Mouse (Mus musculus): ENCODE data around the gene Eif4g3. TPM values are rescaled to one million over a fixed set of nuclear protein-coding genes. Genes with fewer than 3 reads are reported as not detected.

The Eif4g3 gene
- total RNA-seq, 2 experiments from 2014 or later, result 14.2 to 23.6 TPM

DNA sequence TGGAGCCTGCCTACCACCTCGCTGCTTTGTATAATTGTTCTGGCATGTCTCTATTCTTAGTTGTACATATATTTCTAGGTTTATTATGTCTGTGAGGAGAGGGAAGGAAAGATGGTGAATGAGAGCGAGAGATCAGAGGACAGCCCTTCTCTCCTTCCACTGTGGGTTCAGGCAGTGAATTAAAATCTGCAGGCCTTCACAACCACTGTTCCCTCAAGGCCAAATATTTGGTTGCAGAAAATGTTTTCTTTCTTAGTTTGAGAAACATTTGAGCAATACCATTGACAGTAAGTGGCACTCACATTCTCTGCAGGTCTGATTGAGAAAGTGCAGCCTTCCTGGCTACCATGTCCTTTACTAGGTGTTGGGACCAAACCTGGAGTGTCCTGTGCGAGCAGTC lies 138.9 kb downstream of the Eif4g3 start:
- no peak for ATAC-seq (replicated peaks; ENCODE audit: low FRiP score, poor library complexity, severe bottlenecking)

DNA sequence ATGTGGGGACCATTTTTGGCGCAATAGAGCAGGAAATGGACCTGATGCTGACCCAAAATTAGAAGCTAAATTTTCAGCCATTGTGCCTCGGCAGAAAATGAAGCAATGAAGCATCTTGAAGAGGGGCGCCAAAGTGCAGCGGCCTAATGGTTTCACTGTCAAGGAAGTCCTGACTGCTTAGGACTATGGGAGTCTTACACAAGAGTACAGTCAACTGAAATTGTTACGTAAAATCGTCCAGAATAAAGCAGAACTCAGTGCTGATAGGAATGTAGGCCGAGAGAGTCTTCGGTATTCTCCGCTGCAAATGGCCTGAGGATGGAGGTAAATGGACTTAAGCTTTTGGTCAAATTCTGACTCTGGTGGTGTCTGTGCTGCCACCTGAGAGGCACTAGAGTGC lies 140.5 kb downstream of the Eif4g3 start:
- ATAC-seq (replicated peaks; ENCODE audit: low FRiP score, poor library complexity, severe bottlenecking), result no peak

DNA sequence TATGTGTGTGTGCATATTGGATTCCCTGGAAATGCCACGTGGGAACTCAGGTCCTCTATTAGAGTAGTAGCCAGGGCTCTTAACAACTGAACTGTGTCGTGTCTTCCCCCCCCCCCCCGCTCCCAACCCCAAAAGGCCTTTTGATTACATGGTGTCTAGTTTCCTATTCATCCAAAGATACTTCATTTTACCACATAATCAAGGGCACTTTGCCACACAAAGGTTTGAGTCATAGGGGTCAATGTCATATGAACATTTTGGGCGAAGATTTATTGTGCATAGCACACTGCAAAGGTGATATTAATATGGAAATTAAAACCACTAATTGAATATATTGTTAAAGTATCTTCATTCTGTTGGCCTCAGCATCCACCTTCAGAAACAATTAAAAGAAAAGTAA lies 144.5 kb downstream of the Eif4g3 start:
- ATAC-seq (replicated peaks; ENCODE audit: low FRiP score, poor library complexity, severe bottlenecking), result no peak

DNA sequence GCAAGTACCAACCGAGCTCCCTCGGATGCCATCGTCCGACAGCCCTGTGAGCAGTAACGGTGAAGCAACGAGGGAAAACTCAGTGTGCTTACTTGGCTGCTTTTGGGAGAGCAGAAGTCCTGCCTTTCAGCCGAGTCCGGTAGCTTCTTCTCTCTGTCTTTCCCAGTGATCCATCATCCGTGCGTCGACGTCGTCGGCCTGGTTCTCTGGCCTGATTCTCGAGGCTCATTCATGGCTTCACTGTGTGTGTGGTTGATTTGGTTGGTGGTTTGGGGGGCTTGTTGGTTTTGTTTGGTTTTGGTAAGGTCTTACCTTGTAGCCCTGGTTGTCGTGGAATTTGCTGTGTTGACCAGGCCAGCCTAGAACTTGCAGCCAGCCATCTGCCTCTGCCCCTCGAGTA lies 145.0 kb downstream of the Eif4g3 start:
- no peak for ATAC-seq (replicated peaks; ENCODE audit: low FRiP score, poor library complexity, severe bottlenecking)

DNA sequence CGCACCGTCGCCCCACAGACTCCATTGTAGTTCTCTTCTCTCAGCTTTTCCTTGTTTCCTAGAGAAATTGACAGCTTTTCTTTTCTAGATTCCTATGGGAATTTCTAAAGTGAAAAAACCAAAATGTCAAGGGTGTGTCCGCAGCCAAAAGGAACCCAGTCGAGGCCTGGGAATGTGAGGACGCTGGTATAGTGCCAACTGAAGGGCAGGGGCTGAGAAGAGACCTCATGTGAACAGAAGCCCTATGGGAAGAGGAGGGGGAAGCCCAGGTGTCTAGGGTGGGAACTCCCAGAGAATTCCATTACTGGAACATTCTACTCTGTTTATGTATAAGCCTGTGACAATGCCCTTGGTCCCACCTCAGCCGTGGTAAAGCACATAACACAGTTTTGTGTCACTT lies 145.4 kb downstream of the Eif4g3 start:
- no peak for ATAC-seq (replicated peaks; ENCODE audit: low FRiP score, poor library complexity, severe bottlenecking)

DNA sequence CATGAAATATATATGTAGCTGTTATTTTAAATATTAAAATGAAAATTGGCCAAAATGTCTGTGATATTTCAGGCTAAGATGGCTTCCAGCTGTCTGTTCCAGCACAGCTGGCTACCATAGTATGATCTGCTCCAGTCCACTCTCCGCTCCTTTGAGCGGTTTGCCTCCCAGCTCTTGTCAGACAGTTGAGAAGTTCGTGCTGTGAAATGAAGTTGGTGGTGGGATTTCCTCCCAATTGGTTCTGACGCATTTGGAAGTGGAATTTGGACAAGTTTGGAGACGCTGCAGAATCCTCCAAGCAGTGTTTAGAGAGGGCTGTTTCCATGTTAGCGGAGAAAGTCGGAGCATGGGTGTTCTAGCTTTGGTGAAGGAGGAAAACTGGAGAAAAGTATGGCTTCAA lies 148.5 kb downstream of the Eif4g3 start:
- no peak for ATAC-seq (replicated peaks; ENCODE audit: low FRiP score, poor library complexity, severe bottlenecking)

DNA sequence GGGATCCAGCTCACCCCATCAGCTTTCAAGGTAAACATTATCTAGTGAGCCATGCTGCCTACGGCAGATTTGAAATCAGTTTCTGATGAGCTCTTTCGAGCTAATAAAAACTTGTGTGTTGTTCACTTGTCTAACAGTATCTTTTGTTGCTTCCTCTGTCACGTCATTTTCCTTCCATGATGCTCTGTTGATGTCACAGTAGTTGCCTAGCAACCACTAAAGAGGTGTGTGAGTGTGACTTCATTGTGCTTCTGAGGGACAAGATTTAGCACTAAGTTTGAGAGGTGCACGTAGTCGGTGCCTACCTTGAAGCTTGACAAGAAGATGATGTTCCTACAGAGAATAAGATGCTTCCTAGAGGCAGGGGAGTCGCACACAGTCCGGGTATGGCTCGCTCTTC lies 154.4 kb downstream of the Eif4g3 start:
- ATAC-seq (replicated peaks; ENCODE audit: low FRiP score, poor library complexity, severe bottlenecking), result no peak

DNA sequence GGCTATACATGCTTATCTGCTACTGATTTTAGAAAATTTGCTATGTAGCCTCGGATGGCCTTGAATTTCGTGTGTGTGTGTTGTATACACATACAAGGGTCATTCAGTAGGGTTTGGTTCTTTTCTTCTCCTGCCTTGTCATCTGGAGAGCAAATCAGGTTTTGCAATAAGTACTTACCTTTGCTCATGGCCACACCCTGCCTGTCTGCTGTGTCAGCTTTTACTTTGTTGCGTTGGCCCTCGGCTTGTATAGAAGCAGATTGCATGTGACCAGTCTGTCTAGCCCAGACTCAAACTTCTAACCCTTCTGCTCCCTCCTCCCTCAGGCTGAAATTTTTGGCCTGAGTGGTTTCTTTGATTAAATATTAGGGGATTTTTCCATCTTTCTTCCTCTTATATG lies 157.2 kb downstream of the Eif4g3 start:
- ATAC-seq (replicated peaks; ENCODE audit: low FRiP score, poor library complexity, severe bottlenecking), result no peak

DNA sequence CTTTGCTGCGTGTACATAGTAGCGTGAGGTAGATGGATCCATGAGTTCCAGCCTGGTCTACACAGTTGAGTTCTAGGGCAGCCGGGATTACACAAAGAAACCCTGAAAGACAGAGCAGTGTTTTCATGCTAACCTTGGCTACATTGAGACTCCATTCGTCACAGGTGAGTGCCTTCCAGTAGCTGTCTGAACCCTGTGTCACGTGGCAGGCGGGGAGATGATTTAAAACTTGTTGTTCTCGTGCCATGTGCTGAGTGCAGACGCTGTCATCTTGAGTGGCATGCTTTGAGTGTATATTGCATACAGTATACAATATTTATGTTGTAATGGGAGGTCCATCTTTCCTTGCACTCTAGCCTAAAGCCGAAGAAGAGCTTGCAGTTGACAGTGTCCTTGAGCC lies 158.4 kb downstream of the Eif4g3 start:
- no peak for ATAC-seq (replicated peaks; ENCODE audit: low FRiP score, poor library complexity, severe bottlenecking)

DNA sequence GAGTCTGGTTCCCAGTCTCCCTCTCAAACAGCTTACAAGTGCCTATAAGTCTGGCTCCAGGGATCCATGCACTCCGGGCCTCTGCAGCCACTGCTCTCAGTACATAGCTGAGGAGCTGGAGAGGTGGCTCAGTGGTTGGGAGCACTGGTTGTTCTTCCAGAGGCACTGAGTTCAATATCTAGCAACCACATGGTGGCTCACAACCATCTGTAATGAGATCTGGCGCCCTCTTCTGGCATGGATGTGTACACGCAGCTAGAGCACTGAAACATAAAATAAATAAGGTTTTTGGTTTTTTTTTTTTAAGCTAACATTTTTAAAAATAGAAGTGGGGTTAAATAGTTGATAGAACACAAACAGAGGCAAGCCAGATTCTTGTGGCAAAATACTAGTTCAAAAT lies 161.2 kb downstream of the Eif4g3 start:
- peak; percentile 58; the same call in 1 of the 2 replicates for ATAC-seq (replicated peaks; ENCODE audit: low FRiP score, poor library complexity, severe bottlenecking)

DNA sequence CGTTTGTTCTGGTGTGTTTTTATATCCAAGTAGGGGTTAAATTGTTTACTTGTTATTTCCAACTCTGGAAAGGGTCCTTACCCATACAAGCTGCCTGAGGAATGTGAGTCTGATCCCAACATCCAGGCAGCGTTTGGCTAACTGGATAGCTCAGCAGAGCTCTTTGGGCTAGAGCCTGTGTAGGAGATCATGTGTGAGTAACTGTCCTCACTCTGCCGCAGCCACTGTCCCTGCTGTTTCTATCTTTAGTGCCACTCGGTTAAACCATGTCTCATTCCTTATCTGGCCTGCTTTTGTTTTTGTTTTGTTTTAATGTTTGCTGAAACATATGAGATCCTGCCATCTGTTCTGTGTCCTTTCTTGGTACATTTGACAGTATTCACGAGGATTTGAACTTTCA lies 168.1 kb downstream of the Eif4g3 start:
- ATAC-seq (replicated peaks; ENCODE audit: low FRiP score, poor library complexity, severe bottlenecking), result no peak

DNA sequence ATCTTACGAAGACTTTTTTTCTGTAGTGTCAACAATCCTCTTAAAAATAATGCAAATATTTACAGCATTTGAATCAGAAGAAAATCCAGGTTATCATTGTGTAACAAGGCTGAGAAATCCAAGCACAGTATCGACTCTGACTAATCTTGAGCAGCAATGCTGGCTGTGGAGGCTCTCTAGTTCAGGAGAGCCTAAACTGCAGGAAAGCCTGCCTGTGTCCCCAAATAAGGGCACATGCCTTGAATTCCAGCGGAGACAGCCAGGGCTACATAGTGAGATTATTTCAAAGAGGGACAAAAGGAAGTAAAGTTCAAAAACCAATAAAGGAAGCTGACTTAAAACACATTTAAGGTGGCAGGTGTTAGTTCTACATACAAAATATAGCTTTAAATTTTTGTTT lies 168.7 kb downstream of the Eif4g3 start:
- ATAC-seq (replicated peaks; ENCODE audit: low FRiP score, poor library complexity, severe bottlenecking), result no peak

DNA sequence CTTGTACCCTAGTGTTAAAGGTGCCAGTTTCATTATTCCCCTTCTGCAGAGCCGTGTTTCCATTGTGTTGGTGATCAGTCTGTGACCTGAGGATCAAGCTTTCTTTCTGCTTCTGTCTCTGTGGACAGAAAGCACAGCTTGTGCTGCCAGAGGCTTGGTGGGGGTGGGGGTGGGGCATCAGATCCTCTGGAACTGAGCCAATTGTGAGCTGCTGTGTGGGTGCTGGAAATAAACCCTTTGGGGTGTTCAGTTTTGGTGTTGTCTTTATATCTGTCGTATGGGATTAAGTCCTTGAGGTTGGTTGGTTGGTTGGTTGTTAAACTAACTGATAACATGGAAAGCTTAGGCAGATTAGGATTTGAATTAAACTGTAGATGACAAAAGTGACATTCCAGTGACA lies 171.0 kb downstream of the Eif4g3 start:
- no peak for ATAC-seq (replicated peaks; ENCODE audit: low FRiP score, poor library complexity, severe bottlenecking)

DNA sequence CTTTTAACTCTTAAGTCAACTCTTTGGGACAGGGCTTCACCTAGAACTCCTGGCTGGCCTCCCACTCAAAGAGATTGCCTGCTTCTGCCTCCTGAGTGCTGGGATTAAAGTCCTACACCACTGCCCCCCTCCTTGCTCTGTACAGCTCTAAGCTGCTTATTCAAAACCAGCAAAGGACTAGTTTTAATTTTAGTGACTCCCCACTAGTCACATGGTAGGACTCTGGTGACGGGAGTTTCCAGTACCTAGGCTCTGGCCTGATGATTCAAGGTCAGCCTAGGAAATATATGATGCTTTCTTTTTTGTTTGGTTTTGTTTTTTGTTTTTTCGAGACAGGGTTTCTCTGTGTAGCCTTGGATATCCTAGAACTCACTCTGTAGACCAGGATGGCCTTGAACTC lies 172.0 kb downstream of the Eif4g3 start:
- ATAC-seq (replicated peaks; ENCODE audit: low FRiP score, poor library complexity, severe bottlenecking), result no peak

DNA sequence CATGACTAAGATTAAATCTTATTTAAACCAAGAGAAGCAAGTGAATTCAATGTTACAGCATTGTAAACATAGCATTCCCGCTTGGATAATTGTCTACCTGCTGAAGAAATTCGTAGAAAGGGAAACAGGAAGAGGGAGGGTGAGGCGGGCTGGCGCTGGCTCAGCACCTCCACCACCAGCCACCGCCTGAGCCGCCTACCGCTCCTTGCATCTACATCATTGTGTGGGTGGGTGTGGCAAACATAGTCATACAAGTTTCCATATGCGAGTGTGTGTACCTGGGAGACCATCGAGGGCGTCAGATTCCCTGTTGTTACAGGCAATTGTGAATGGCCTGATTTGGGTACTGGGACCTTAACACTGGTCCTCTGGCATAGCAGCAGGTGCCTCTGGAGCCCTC lies 173.7 kb downstream of the Eif4g3 start:
- ATAC-seq (replicated peaks; ENCODE audit: low FRiP score, poor library complexity, severe bottlenecking), result no peak

DNA sequence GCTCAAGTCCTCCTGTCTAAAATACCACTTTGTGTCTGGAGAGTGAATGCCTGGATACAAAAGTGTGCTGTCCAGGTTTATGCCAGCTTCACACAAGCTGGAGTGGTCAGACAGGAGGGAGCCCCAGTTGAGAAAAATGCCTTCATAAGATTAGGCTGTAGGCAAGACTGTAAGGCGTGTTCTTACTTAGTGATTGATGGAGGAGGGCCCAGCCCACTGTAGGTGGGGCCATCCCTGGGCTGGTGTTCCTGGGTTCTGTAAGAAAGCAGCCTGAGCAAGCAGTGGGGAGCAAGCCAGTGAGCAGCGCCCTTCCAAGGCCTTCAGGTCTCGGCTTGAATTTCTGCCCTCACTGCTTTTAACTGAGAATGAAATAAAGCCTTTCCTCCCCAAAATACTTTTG lies 175.3 kb downstream of the Eif4g3 start:
- ATAC-seq (replicated peaks; ENCODE audit: low FRiP score, poor library complexity, severe bottlenecking), result no peak; the same call in 1 of the 2 replicates

DNA sequence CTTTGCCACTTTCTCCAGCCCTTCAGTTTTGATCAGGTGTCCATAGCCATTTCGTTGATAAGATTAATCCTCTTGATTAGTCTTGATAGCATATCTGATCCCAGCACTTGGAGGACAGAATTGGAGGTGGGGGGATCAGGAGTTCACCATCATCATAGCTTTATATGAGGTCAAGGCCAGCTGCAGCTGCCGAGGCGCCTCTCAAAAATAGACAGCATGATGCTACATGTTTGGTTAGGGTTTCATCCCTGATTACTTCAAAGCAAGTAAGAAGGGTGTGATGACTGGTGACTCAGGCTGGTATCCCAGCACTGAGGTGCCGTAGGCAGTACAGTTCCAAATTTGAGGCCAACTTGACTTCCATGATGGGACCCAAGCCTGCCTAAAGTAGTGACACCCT lies 176.6 kb downstream of the Eif4g3 start:
- ATAC-seq (replicated peaks; ENCODE audit: low FRiP score, poor library complexity, severe bottlenecking), result no peak

DNA sequence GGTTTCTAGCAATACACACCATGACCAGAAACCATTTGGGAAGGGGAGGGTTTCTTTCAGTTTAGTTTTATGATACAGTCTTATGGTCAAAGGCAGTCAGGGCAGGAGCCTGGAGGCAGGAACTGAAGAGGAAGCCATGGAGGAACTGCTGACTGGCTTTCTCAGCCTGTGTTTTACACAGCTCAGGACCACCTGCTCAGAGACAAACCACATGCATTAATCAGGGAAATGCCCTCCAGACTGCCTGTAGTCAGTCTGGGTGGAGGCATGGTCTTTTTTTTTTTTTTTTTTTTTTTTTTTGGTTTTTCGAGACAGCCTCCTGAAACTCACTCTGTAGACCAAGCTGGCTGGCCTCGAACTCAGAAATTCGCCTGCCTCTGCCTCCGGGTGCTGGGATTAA lies 179.9 kb downstream of the Eif4g3 start:
- no peak for ATAC-seq (replicated peaks; ENCODE audit: low FRiP score, poor library complexity, severe bottlenecking)

DNA sequence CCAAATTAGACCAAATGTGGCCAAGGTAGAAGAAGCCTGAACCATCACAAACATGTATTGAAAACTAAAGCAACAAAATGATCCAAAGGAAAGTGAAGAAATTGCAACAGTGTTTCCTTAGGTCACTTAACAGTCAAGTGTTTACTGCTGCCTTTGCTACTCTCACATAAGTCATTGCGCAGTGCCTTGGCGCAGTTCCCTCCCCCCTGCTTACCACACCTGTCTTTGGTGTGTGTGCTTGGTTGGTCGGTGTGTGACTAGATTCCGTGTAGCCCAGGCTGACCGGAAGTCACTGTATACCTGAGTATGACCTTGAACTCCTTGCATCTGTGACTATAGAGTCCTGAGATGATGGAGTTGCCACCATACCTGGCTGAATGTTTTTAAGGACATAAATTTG lies 186.6 kb downstream of the Eif4g3 start:
- no peak for ATAC-seq (replicated peaks; ENCODE audit: low FRiP score, poor library complexity, severe bottlenecking)

DNA sequence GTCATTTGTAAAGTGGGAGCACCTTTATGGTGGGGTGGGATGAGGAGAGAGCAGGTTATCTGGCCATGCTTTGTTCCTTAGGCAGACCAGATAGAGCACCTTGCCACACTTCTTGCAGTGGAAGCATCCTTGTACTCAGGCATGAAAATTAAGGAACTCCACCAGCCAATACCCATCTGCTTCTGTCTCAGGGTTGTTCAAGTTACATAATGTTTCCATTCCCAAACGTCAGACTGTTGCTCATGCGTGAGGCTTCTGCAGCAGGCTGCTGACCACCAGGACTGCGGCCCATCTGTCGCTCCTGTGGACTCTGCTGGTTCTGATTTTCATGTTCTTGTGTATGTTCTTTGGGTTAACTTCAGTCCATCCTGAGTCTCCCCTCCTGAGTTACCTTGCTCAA lies 187.9 kb downstream of the Eif4g3 start:
- no peak for ATAC-seq (replicated peaks; ENCODE audit: low FRiP score, poor library complexity, severe bottlenecking)

DNA sequence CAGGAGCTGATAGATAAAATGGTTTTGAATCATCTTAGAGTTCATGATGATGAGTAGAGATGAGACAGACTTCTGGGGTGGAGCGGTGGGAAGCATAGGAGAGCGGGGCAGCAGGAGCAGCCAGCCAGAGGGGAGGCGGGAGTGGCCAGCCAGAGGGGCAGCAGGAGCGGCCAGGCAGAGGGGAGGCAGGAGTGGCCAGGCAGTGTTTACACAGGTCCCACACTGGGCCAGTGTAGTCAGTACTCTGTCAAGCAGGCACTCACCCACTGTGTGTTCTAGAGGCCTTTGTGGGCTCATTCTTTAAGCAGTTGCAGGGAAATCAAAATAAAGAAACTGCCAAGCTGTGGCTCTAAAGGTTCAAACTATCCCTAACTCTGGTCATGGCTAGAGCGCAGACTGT lies 191.2 kb downstream of the Eif4g3 start:
- no peak for ATAC-seq (replicated peaks; ENCODE audit: low FRiP score, poor library complexity, severe bottlenecking)

DNA sequence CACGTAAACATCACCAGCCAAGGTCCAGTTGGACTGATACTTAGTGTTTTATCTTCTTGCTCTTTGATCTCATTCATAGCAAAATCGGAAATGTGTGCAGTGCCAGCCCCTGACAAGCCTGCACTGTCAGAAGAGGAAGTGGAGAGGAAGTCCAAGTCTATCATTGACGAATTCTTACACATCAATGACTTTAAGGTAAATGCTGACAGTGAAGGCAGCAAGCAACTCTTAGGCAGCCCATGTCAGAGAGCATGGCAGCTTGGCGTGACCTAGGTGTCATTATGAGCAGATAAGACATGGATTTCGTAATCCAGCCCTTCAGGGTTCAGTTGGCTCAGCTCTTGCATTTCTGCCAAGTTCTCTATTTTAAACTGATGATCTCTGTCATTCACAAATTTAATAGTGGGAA lies 191.8 kb downstream of the Eif4g3 start:
- no peak for ATAC-seq (replicated peaks; ENCODE audit: low FRiP score, poor library complexity, severe bottlenecking)

DNA sequence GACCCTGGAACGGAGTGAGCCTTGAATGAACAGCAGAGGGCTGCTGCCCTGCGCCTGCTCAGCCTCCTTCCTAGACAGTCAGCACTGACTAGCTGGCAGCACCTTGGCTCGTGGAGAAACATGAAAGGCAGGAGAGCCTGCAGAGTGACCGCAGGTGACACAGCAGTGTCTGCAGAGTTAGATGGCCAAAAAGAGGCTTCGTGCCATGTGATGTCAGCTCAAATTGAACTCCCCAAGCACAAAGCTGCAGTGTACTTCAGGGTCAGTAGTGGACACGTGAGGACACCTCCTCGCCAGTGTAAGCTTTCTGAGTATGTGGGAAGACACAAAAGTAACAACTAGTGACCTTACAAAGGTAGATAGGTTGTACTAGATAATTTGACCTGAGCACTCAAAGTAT lies 193.1 kb downstream of the Eif4g3 start:
- no peak for ATAC-seq (replicated peaks; ENCODE audit: low FRiP score, poor library complexity, severe bottlenecking)

All from erythroblast, adult 5-6 weeks (primary cell).